Mouse (Mus musculus) 416B (cell line): ENCODE measurements around the gene S100a16.

ENCODE experiments used
- DNase-seq: peaks from one replicate; pipeline ENCODE4 v3.0.0; 2011; ENCODE audit warnings: low read depth

S100a16 gene

DNA sequence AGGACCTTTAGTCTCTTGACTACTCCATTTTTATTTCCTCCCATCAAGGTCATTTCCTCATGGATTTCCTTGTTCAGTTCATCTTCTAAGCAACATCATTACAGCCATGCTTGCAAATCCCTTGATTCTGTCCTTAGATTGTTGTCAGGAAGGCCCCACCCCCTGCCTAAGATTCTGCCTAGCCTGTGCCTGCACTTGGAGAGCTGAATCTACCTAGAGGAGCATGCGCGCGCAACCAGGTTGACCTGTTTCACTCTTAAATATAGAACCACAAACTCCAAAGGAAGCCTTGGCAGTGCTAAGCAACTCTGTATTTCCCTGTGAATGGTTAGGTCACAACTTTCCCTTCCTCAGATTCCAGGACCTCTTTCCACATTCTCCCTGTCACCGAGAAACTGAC is 19.3 kb upstream of the S100a16 start:
- DNase-seq: no peak

GRCm38 (mm10) chr3:90525421-90525820 is 11.6 kb upstream of the S100a16 start:
- DNase-seq: peak; percentile 83

DNA sequence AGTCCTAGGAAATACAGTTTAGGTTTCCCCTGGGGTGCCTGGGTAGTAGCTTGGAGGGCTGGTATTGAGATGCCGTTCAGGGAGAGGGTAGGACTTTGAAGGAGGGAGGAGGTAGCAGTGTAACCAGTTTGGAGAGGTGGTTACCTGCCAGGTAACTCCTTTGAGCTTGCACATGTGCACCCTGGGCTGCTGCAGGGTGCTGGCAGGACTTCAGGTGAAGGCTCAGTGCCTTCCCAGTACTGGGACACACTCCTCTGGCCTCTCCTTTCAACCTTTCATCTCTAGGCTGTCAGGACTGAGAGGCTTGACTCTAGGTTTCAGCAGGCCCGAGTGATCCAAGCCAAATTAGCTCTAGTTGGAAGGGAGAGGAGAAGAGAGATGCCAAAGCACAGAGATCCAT is 11.0 kb upstream of the S100a16 start:
- DNase-seq: no peak

DNA sequence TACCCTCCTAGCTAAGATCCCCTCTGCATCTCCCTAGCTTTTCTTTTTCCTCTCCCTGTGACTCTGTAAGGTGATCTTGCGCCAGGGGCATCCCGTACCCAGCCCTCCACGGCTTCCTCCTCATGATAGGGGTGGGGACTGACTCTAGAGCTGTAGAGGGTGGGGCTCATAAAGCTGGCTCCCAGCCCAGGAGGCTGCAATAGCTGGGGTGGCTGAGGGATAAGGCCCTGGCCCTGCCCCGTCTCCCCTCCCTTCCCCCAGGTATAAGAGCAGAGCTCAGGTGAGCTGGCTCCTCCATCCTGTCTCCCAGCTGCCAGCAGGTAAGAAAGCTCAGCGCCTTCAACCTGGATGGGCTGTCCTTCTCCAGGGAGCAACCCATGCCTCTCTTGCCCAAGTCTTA is 10.5 kb upstream of the S100a16 start, which contains the start of gene S100a14:
S100a14 (plus strand) TSS at position 277 of the 400 bp plus-strand sequence.
- no peak for DNase-seq

GRCm38 (mm10) chr3:90527291-90527873 is 9.7 kb upstream of the S100a16 start:
- DNase-seq: no peak

GRCm38 (mm10) chr3:90531713-90532112 is 5.3 kb upstream of the S100a16 start:
- DNase-seq: peak; percentile 18

DNA sequence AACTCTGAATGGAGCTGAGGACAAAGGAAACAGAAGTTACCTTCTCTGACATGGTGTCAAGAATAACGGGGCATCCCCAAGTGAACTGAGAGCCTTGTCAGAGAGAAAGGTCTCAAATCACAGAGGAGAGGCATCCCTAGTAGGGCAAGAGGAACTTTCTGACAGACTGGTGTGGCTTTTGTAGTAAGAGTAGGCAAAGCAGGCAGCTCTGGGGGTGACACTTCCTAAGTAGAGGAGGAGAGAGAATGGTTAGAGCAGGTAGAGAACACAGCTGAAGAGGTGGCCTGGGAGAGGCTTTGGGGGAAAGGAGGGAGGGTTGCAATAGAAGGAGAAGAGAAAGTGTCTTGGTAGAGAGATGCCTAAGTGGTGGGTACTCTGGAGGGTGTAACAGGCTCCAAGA is 1.6 kb upstream of the S100a16 start:
- no peak for DNase-seq

GRCm38 (mm10) chr3:90537905-90538296 is 847 bp downstream of the S100a16 start:
- no peak for DNase-seq

DNA sequence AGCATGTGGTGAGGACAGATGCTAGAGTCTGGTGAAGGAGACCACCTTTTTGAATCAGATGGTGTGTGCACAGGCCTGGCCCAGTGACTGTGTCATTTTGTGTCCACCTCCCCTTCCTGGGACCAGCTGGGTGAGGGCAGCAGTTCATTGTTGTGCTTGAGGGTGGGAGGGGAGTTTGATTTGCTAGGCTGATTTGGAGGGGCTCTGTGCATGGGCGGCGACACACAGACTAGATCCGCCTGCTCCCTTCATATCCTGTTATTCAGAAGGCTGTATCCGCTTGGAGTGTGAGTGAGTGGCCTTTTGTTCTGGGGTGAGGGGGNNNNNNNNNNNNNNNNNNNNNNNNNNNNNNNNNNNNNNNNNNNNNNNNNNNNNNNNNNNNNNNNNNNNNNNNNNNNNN is 3.9 kb downstream of the S100a16 start:
- DNase-seq: no peak

- DNase-seq: peak; percentile 11
Observed at GRCm38 (mm10) chr3:90549676-90550420, 12.8 kb downstream of the S100a16 start.

- no peak for DNase-seq
Observed at GRCm38 (mm10) chr3:90550421-90550790, 13.4 kb downstream of the S100a16 start.

DNA sequence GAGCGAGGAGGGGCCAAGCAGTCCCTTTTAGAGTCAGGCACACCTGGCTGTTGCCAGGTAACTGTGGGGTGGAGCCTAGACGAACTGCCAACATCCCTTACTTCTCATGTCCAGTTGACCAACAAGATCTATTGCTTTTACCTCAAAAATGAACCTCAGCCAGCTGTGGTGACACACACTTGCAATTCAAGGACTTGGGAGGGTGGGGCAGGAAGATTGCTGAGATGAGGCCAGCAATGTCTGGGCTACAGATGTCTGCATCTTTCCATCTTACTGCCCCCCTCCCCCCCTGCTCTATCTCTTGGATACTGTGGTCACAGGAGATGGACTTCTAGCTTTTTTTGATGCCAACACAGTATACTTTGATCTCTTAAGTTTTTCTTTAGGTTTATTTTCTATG is 15.2 kb downstream of the S100a16 start:
- peak; percentile 8 for DNase-seq

DNA sequence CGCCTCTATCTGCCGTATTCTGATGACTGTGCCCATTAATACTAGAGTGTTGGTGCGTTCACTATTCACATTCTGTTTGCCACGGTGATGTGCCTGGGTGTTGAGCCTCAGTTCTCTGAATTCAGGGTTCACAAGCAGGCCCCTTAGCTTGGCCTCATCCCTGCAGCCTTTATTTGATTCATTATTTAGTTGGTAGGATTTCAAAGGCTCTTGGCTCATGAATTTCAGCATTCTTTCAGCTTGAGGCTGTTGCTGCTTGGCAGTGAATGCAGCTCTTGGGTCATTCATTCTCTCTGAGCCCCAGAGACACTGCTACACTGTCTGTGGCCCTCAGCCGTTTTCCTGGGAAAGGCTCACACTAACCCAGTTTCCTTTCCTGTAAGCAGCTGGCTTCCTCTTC is 18.9 kb downstream of the S100a16 start:
- DNase-seq: no peak

DNA sequence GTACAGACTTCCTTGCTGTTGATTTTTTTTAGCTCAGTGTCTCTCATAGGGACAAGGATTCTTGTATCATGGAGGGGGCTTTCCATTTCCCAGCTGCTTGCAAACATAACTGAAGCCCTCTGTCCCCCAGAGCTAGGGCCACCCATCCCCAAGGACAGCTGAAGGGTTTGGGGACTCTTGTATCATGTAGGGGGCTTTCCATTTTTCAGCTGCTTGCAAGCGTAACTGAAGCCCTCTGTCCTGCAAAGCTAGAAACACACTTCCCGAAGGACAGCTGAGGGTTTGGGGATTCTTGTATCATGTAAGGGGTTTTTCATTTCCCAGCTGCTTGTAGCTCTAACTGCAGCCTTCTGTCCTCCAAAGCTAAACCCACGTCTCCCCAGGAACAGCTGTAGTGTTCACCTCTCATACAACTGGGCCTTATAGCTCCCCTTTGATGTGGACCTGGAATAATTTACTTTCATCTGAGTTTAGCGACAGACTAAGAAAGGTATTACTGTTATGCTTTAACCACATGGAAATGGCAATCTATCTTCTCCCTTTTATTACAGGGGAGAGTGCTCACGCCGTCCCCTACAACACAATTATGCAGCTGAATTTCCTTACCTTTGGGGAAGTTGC is 23.1 kb downstream of the S100a16 start, which contains the start of gene S100a3:
S100a3 (plus strand) TSS at position 571 of the 621 bp plus-strand sequence.
- no peak for DNase-seq

DNA sequence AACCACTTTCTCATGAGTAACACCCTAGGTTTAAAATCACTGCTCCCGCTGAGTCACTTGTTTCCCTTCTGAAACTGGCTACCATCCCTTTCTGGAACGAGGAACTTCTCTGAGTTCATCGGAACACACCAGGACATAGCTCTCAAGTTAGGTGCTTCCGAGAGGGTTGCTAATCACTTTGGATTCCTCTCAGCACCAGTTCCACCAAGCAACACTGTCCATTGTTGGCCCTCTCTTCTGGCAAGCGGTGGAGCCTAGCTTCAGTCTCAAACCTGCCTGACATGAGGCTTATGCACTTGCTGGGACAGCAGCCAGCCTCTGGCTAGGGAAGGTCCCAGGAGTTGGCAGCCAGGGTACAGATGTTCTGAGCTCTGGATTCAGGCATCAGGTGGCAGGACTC is 37.6 kb downstream of the S100a16 start:
- DNase-seq: no peak

GRCm38 (mm10) chr3:90575320-90575719 is 38.3 kb downstream of the S100a16 start:
- DNase-seq: no peak

- no peak for DNase-seq
Observed at GRCm38 (mm10) chr3:90576351-90577001, 39.4 kb downstream of the S100a16 start.

- DNase-seq: no peak
Observed at GRCm38 (mm10) chr3:90579433-90579832, 42.4 kb downstream of the S100a16 start.

- DNase-seq: no peak
Observed at GRCm38 (mm10) chr3:90581141-90581540, 44.1 kb downstream of the S100a16 start.

DNA sequence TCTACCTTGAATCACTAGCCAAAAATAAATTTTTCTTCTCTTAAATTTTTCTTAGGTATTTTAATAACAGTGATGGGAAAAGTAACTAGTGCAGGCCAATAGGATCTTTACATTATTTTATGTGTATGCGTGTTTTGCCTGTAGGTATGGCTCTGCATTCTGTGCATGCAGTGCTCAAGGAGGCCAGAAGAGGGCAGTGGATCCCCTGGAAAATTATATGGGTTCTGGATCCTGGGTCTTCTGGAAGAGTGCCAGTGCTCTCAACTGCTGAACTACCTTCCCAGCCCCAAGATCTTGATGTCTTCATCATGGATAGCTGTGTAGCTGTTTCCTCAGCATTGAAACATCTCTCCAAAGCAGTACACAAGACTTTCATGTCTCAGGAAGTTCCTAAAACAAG is 45.1 kb downstream of the S100a16 start:
- DNase-seq: peak; percentile 40

- no peak for DNase-seq
Observed at GRCm38 (mm10) chr3:90582556-90582955, 45.5 kb downstream of the S100a16 start.

- DNase-seq: peak; percentile 33
Observed at GRCm38 (mm10) chr3:90583893-90584292, 46.8 kb downstream of the S100a16 start.

DNA sequence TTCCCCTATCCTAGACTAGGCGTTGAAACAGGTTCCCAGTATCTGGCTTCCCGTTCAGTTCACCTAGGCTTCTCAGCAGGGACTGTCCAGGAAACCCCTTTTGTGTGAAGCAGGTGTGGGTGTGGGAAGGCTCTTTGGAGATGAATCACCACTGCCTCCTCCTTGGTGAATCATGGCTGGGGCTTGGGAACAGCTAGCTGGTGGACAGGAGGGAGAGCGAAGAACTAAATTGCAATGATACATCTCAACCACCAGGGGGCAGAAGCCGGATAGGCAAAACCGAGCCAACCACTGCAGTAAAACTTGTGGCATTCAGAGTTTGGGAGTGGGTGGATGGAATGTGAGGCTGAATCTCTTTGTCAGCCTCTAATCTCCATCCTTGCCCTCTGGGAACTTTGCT is 48.5 kb downstream of the S100a16 start:
- peak; percentile 88 for DNase-seq
